Mouse (Mus musculus) adrenal gland, adult (tissue): ENCODE measurements around the gene Magi2.

Experiments used
- DNase-seq, 2 experiments: peaks; one replicate each; pipeline ENCODE4 v3.0.0; 2022 to 2023; ENCODE audit warnings: low spot score in 1 of 2; ENCODE audit not compliant: inconsistent age in 2 of 2

Gene Magi2

DNA sequence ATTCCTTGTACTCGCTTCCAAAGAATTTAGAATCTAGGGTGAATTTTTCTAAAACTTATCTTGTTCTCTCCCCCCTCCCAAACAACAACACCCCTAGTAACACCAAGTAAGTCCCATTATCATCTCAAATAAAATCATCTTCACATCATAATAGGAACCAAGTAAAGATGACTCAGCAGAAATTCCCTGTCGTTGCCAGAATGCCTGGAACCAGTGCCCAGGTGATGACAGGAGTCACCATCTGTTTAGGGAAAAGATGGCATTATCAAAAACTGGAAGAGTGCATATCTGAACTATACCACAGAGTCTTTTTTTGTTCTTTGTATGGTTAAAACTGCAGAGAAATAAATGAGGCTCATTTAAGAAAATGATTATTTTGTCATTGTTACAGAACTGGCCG lies 1103.2 kb downstream of the Magi2 start:
- no peak for DNase-seq

DNA sequence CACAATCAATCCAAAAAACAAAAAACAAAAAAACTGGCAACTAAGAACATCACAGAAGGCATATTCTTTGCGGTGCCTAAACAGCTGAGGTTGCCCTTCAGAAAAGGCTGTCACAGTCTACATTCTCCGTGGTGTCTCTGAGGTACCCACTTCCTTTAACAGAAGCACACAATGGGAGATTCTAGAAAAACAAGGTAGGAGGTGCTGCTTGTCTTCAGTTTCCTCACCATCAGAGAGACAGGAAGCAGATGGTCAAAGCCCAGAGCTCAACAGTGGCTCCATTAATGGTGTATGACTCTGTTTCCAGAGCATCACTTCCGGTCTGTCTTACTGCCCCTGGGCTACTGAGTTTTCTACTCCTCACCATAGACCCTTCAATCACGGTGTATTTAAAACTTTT lies 1105.7 kb downstream of the Magi2 start:
- DNase-seq, result no peak

DNA sequence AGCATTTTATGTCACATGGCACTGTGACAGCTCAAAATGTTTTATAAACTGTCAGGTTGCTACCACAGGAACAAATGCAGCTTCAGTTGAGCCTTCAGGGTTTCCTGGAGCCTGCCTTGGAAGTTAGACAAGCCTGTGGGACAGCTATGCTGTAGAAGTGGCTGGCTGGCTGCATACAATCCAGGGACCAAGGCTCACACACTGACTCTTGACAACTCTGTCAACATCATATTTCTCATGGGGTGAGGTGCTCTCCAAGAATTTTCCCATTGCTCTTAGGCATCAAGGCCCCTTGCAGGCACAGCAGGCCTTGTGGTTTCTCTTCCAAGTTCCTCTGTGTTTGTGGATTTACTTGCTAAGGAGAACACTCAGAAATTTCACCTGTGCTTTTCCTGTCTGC lies 1107.7 kb downstream of the Magi2 start:
- DNase-seq, result no peak

DNA sequence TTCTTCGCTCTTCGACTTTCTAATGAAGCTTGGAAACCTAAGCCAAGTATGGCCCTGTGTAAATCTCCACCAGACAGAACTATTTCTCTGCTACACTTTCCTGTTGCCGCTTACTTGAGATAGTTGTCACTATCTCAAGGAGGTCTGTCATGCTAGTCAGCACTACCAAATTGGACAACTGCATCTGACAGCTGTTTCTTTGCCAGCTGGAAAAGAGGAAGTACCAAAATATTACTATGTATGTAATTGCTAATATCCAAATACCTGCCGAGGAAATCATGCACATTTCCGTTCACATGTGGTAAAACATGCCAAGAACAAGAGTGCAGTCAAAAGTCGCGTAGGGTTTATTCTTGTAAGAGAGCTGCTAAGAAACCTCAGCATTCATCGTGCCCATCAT lies 1126.1 kb downstream of the Magi2 start:
- DNase-seq, result no peak

DNA sequence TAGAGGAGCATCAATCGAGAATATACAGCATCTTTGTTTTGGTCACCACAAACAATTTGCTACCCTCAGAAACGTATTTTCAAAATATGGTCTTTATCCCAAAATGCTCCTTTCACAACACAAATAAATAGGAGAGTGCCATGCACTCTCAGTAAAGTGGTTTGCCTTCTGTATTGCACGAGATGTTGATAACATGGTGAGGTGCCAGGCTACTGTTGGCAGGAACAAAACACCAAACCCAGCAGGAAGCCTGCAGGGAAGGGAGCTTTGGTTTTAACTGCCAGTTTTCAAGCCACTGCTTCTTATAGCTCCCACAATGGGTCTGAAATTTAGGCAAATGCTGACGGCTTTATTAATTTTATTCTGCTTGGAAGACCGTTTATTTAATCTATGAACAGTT lies 1131.6 kb downstream of the Magi2 start:
- no peak for DNase-seq

DNA sequence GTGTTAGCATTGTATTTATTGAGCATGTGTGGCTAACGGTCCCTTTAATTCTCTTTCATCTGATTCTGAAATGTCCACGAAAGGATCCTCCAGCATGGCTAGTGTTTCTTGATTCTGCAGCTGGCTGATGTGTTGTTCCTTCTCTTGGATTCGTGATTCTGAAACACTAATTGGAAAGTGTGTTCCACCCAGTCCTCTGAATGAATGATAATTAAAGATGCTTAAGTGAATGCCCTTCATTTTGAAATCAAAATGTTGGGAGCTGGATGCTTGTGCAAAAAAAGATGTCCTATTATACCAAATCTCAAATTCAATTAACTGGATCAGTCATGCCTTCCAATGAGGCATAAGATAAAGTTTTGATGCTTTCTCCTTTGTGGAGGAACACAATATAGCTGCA lies 1132.2 kb downstream of the Magi2 start:
- no peak for DNase-seq

DNA sequence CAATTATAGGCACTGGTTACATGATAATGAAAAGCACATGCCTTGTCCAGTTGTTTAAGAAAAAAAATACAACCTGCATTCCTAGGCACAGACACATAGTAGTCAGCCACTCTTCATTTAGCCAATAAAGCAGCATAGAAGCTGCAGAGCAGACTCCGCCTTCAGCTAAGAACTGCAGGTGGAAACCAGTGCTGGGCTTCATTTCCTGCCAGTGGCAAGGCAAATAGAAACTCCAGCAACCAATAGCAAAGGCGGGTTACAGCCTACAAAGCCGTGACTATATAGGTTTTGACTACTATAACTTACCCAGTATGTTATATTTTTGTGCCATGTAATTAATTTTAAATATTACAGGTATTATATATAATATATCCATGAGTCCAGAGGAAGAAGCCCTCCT lies 1135.3 kb downstream of the Magi2 start:
- no peak for DNase-seq

DNA sequence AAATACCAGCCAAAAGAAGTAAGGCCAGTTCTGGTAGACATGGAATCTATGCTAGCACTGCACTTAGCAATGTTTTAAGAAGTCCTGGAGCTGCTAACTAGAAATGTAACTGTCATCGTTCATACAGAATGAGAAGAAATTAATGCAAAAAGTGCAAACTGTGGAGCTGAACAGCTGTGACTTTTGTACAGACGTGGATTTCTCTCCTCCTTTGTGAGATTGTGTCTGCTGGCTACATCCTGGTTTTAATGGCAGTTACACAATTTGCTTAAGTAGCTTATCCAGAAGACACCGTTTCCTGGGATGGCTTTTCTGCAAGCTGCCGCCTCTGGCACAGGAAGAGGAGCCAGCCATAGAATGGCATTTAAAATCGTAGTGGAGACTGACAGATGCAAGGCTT lies 1136.4 kb downstream of the Magi2 start:
- no peak for DNase-seq

DNA sequence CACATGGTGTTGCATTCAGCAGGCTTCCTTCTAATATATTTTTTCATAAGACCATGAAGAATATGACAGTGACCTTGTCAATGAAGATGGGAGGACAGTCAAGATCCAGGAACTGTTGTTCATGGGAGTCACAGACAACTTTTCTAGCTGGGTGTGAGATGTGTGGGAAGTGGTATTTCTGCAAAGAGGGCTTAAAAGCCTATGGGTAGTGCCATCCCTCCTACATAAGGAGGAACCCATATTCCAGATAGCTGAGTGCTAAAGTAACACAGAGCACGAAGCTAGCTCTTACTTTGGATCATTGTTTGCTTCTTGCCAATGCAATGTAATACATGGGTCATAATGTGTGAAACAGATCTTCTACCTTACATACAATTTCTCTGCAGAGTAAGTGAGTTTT lies 1146.8 kb downstream of the Magi2 start:
- no peak for DNase-seq

DNA sequence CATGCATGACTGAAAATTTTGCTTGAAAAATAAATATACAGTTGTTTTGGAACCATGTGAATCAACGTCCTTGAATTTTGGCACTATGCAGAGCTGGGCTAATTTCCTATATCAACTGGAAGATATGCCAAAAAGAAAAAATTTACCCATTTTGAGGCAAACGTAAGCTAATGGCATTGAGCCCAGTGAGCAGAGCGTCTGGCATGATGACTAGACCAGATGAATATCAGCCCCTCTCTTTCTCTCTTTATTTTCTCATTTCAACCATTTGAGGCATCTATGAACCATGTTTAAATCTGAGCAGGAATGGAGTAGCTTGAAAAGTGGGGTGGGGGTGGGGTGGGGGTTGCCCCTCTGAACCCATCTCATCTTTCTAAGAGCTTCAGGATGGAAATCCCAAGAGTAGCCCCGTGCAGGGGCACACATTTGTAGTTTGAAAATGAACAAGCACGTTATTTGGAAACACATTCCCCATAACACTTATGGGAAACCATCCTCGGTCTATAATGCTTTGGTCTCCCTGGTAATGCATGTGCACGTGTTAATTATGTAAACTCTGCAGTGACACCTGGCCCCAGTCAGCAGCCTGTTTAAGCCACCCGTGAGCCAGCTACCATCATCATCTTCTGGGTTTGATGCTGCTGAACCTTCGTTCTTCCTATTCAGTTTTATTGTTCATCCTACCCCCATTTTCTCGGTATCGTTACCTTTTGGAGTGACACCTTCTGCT lies 1151.4 kb downstream of the Magi2 start:
- no peak for DNase-seq

DNA sequence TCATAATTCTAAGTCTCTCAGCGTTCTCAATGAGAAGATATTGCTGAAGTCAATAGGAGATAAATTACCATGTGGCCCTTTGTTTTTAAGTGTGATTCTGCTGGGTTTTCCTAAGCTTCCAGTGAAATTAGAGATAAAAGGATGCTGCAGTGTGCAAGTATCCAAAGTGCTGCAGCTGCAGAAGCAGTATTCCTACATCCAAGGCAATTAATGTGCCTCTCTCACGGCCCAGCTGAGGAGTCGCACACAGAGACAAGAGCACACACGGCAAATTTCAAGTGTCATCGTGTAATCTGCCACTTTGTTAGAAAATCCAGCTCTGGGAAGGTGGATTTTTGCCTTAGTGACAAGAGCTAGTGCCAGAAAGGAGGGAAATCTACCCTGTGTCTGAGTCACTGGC lies 1177.7 kb downstream of the Magi2 start:
- DNase-seq, result no peak

DNA sequence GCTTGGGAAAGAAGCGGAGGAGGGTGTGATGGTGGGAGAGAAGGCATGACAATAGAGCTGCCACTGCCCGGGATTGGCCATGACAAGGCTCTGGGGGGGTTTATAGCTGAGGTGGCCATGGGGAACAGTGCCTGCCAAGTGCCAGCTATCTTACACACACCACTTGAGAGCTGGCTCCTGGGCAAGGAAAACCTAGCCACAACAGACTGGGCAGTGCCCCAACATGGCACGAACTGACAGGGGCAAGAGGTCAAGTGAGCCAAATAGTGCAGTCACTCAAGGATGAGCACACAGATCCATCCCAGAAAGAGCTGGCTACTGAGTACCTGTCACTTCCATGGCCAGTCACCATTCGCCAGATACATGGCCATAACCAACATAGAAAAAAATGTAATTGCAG lies 1179.8 kb downstream of the Magi2 start:
- DNase-seq, result no peak

DNA sequence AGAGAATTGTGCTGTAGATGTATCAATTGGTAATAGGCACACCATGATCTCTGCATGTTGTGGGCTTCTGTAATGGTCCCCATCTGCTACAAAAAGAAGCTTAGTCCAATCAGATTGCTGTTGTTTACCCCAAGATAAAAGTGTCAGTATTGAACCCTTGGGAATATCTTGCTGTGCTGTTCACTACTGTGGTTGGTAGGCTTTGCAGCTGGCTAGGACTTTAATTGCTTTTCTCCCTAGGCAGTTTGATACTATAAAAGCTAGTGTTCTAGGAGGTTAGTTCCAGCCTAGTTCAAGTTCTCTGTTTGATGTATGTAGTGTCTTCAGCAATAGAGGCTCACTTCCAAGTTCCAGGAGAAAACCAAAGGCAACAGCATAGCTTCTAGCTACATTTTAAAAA lies 1188.5 kb downstream of the Magi2 start:
- DNase-seq, result no peak

DNA sequence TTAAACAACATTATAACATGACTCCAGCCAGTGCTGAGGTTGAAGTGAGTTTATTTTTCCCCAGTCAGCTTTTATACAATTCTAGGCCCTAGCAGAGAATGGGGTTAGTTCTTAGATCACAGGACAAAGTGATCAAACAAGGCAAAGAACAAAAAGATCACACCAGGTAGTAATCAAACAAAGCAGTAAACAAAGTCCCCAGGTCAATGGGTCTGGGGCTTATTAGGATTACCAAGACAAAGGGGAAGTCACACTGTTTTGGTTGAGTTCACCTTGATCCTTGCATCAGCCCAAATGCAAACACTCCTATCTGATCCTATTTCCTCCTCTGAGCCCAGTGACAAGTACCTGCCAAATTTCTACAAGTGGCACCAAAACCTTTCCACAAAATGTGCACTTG lies 1190.5 kb downstream of the Magi2 start:
- DNase-seq, result no peak

DNA sequence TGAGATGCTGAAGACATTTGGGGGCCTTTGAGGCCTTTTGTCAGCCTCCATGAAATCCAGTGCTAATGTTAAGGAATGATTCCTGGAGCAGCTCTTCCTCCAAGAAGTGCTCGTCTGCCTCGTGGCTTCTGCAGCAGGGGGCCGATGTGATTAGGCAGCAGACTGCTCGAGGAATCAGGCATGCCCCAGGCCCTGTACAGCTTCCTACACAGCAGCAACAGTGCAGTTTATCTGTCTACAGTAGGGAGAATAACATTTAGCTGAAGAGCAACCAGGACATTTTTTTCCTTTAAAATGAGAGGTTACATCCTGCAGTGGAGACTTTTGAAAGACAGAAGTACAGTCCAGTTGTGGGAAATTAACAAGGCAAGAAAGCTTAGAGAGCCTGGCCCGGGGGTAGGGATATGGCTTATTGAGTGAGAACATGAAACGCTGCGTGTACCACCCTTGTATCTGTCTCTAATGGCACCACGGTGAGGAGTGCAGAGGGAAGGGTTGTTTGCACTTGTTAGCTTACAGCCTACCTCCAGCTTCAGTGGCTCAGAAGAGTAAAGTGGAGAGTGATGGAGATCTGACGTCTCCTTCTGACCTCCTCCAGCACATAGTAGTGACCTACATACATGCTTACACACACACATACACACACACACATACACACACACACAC lies 1205.4 kb downstream of the Magi2 start:
- no peak for DNase-seq

DNA sequence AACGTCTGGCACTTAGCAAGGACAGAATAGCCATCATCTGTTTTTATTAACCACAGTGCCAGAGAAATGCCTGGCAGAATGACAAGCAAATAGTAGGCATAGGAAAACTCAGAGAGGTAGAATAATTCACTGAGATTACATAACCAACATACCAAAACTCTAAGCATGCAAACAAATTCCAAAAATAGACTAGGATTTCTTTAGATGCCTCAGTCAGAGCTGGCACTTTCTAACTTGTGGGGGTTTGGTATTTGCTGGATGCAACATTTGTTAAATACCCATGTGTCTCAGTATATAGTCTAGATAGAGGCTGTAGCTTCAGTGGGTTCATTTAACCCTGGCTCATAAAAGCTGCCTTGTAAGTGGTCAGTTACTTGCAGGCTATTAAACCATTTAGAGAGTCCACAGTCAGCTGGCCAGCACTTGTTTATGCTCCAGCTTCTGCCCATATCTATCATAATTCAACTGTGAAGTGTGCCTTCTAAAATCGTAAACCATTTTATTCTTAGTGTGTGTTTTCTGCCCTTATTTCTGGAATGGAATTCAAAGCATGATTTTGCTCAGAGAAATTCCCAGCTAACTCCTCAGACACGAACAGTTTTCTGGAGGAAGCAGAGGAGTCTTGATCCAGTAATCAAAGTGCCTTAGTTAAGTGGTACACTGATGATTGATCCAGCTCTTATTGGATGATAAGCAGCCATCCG lies 1219.8 kb downstream of the Magi2 start:
- DNase-seq, result peak in 1 of 2 experiments; percentile 50

DNA sequence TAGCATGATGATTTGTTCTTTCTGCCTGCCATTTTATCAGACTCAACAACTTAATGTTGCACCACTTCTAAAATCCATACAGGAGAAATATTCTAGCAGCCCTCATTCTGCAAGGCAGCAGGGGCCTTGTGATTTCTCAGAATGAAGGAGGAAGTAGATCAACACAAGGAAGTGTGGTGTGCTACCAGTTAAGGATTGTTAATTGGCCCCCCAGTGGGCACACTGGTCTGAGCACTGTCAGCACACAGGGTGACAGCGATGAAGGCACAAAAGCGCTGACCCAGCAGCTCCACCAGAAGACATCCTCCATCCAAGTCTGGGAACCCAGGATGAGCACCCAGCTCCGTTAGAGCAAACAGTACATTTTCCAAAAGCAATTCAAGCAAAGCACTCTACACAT lies 1229.3 kb downstream of the Magi2 start:
- DNase-seq, result no peak

DNA sequence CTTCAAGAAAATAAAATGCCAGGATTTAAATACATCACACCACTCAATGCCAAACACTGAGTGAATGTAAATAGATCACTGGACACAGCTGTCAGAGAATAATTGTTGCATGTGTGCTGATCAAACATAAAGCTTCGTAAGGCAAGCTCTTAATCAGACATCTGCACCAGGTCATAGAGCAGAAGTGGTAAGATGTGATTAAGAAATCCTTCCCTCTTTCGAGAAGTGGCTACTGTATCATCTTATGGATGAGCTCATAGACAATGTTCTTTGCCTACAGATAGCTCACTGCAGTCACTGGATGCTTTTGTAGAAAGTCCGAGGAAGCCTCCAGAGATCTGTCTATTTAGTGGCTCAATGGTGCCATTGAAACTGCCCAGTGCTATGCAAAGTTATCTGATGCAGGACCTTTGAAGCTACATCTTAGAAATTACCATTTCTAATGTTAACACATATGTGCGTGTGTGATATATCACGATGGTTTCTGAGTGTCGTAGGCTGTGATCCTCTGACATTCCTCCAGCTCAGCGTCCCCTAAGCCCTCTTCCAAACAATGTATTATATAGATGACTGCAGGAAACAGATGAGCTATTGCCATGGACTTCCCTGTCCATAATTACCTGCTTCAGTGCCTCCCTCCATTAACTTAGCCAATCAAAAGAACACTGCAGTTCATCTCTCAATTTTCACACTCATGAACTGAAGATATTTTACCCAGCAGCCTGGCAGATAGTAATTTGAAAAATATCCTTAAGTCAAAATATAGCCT lies 1231.1 kb downstream of the Magi2 start:
- DNase-seq, result no peak

DNA sequence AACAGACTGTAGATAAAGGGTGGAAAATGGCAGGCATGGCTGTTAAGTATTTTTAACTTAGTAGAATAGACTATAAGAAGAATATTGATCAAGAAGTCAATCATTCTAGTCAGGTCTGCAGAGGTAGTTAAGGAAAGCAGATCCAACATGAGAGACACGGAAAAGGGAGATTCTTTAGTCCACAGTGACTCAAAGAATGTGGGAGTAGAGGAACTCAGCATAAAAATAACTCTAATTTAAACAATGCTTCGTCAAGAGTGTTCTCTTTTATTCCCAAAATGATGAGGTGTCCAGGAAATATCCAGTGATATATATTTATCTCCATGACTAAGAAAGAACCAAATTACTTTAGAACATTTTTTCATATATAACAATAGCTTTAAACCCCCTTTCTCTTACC lies 1234.9 kb downstream of the Magi2 start:
- DNase-seq, result no peak

DNA sequence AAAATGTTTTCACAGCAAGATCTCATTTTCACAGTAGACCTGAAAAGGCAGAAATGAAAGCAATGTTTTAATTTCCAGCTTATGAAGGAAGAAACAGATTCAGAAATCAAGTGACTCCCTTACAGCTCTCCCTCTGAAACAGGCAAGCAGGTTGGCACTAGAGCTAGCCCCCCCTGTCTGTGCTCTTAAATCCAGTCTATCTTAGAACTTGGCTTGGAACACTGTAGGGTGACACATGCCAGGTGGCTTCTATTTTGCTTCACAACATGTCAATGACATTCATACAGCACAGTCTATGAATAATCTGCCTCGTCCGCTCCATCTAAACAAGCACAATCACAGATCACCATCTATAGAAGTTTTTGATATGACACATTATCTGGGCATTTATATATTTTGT lies 1235.5 kb downstream of the Magi2 start:
- no peak for DNase-seq

DNA sequence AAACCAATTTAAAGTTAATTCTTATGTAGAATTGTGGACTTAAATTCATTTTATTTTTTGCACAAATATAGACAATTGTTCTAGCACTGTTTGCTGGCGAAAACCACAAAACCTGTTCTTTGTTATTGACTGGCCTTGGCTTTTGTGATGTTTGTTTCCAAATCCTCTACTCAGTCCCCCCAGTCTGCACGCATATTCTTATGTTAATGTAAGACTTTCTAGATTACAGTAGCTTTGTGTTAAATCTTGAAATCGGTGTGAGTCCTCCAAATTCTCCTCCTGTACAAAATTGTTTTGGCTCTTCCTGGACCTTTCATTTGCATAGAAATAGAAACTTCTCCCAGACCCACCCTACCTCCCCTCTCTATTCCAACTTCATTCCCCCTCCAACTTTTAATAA lies 1242.9 kb downstream of the Magi2 start:
- no peak for DNase-seq

DNA sequence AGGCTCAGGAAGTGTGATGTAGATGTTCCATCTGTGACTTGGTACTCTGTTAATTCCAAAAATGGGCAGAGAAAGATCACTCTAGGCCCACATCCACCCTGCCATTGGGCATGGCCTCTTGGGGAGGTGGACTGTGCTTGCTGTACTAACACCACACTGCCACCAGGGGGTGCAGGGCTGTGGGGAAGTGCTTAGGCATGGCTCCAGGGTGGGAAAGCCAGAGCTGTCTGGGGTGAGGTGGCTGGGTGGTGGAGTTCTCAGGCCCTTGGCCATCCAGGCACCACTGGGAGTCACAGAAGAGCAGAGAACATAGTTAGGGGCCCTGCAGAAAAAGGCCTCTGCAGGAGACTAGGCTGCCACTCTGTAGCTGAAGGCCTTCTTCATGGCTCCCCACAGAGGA lies 1243.6 kb downstream of the Magi2 start:
- peak; percentile 25 to 63 for DNase-seq
